Mouse (Mus musculus) duodenum, adult 2 months (tissue): ENCODE measurements around the gene Gtf3c3. TPM values are rescaled to one million over a fixed set of nuclear protein-coding genes. Genes with fewer than 3 reads are reported as not detected.

Experiments
- polyA plus RNA-seq: library from polyadenylated mRNA; depleted of rRNA; stranded (reverse); fragments of >200 nt; gene quantifications from 2 replicates; pipeline ENCODE4 v1.2.3, GENCODE M21; 2012; ENCODE audit warnings: low replicate concordance; rRNA removed

The Gtf3c3 gene
- 0.84 and 1.0 TPM in 2 replicates for polyA plus RNA-seq

GRCm38 (mm10) chr1:54438340-54439079, at the start of gene Gtf3c3:
Gene Gtf3c3 (minus strand): TSS chr1:54438971.

Other genes starting within 250 kb of the Gtf3c3 start
- 0.09 and 0.17 TPM in 2 replicates for gene Hecw2, start 243.8 kb downstream of the Gtf3c3 start, polyA plus RNA-seq
- gene Ccdc150, start 188.3 kb downstream of the Gtf3c3 start, polyA plus RNA-seq = not detected in 2 replicates
- gene Pgap1, start 118.7 kb upstream of the Gtf3c3 start, polyA plus RNA-seq = 0.43 and 0.74 TPM in 2 replicates